ENCODE assay signal across 8 mouse cellular contexts in genomic region chr7:29815910-29816429, GRCm38 (mm10). TPM values are rescaled to one million over a fixed set of nuclear protein-coding genes. Genes with fewer than 3 reads are reported as not detected.
DNase-seq lines count a peak whose midpoint lies in the region; ATAC-seq and TF ChIP-seq lines count a peak whose summit lies in the region.

Gene Zfp790, plus strand, starts transcription at chr7:29816114.

- H3K36me3 ChIP-seq in hindbrain, embryonic 13.5 days = peaks cover 9% of the 10 kb centered on the region

- H3K4me3 ChIP-seq in hindbrain, embryonic 13.5 days = peak within 1 kb of the TSS; percentile 68

- peaks cover 43% of the 10 kb centered on the region for H3K4me1 ChIP-seq in hindbrain, embryonic 13.5 days (replicated peaks)

- peak; percentile 88 for ATAC-seq in Patski
- ATAC-seq in hindbrain, embryonic 13.5 days (ENCODE audit: low FRiP score) = peak; percentile 95

- DNase-seq in Patski (ENCODE audit: low read depth, low spot score) = peak; percentile 85
- peak; percentile 86 to 90 for DNase-seq in cerebellum, postnatal 14 days
- peak; percentile 82 to 85 for DNase-seq in frontal cortex, postnatal 14 days (ENCODE audit: low spot score in 2 of 2)
- DNase-seq in layer of hippocampus, postnatal 25 days (ENCODE audit: extremely low spot score in 1 of 2, low spot score in 1 of 2) = peak; percentile 59 to 62
- DNase-seq in lung, postnatal 25 days (ENCODE audit: low spot score) = peak; percentile 95
- peak; percentile 96 for DNase-seq in retina, embryonic 14.5 days (ENCODE audit: low spot score)
- peak; percentile 77 for DNase-seq in thymus, postnatal 4 days

- no peaks in the 10 kb centered on the region for H3K27me3 ChIP-seq in Patski
- H3K27me3 ChIP-seq in hindbrain, embryonic 13.5 days = no peaks in the 10 kb centered on the region

- H3K27ac ChIP-seq in hindbrain, embryonic 13.5 days = peak within 1 kb of the TSS; percentile 88

- in situ Hi-C loops in Patski (cut with MboI; ENCODE audit: low pct_unique_long_range_greater_than_20kb) = loop anchor here (5.0 kb wide), 1 partner anchor 91 kb away; the partner anchor contains the start of genes Zfp27 and Zfp383

- peak within 1 kb of the TSS; percentile 84 for H3K9ac ChIP-seq in hindbrain, embryonic 13.5 days

- TF ChIP-seq CTCF in Patski (IDR thresholded peaks at IDR 0.05) = no peak

- under 1% methylated on average over 26 of the region's 26 CpGs for WGBS in hindbrain, embryonic 13.5 days

- POLR2A ChIA-PET in Patski (lab: Charles Lee) = interaction anchor here (1.0 kb wide), 1 partner anchor 96 kb away, joined by 3 read pairs; no protein-coding TSS in a partner anchor

- CTCF ChIA-PET in Patski (lab: Charles Lee) = interaction anchor here (1.2 kb wide), 1 partner anchor 20 kb away, joined by 3 read pairs; no protein-coding TSS in a partner anchor

- peak within 1 kb of the TSS; percentile 80 for H3K4me2 ChIP-seq in hindbrain, embryonic 13.5 days

- no peaks in the 10 kb centered on the region for H3K9me3 ChIP-seq in hindbrain, embryonic 13.5 days

RNA-seq across cellular contexts. Expression of gene Zfp790, which starts in this region (rescaled TPM):
- 12.8 TPM for polyA plus RNA-seq in Patski (2021)
- 28.6 and 30.0 TPM in 2 replicates for polyA plus RNA-seq in hindbrain, embryonic 13.5 days (2015; fragmentation: Nextera tagmentation; extraction: Ambion mirVana)
- total RNA-seq in layer of hippocampus, postnatal 25 days (2021) = 10 to 100 TPM; 21.0 to 22.0 TPM

Comparison
In these comparisons a context has a peak if more than half of its experiments do, and no peak if none do; other contexts are left out.
1. Peak in every context shown above with its lines: DNase-seq, ATAC-seq, H3K4me3 ChIP-seq and H3K27ac ChIP-seq.